Mouse (Mus musculus) MEL (cell line): ENCODE results near the gene Mmgt2.

Experiments
- CTCF ChIP-seq, 3 experiments: IDR thresholded peaks in 2 of 3; conservative IDR thresholded peaks in 1 of 3; 2 replicates each; pipeline ENCODE4 v1.5.1; 2011 to 2012; ENCODE audit warnings: low read length in 3 of 3, low read depth in 2 of 3, mild to moderate bottlenecking in 2 of 3, improper control_type of control experiment in 1 of 3, inconsistent platforms in 1 of 3, mixed read lengths in 1 of 3, moderate library complexity in 1 of 3; ENCODE audit not compliant: control insufficient read depth in 1 of 3, insufficient read depth in 1 of 3, poor library complexity in 1 of 3, severe bottlenecking in 1 of 3
- HCFC1 ChIP-seq: IDR thresholded peaks from 2 replicates; pipeline ENCODE4 v1.6.1; 2012; ENCODE audit warnings: low read depth, mild to moderate bottlenecking, inconsistent platforms, low read length, improper control_type of control experiment, moderate library complexity
- MAFK ChIP-seq: IDR thresholded peaks from 2 replicates; pipeline ENCODE4 v1.6.1; 2011; ENCODE audit warnings: low read depth, mild to moderate bottlenecking, low read length, improper control_type of control experiment, borderline replicate concordance
- POLR2A ChIP-seq, 2 experiments: IDR thresholded peaks; 2 replicates each; pipeline ENCODE4 v1.6.1; 2011 to 2012; ENCODE audit warnings: low read length in 2 of 2, mild to moderate bottlenecking in 2 of 2, control low read depth in 1 of 2, improper control_type of control experiment in 1 of 2, low read depth in 1 of 2, moderate library complexity in 1 of 2; ENCODE audit not compliant: control insufficient read depth in 1 of 2, insufficient read depth in 1 of 2, poor library complexity in 1 of 2

DNA sequence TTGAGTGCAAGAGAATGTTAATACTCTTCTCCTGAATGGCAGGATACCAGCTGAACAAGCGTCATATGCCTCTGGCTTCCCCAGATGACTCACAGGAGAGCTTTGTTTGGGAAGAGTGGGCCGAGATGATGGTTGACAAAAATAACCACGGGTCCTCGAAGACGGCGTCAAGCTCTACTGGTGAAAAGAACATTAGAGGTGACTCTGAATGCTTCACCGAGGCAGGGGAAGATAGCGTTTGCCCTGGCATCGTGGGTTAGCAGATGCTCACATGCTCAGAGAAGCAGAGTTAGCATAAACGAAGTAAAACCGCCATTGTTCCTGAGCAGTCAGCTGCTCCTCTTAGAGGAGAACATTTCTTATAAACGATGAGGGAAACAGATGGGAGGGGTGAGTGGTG is 21.0 kb downstream of the Mmgt2 start:
- TF ChIP-seq CTCF (IDR thresholded peaks at IDR 0.05 in 2 of 3, conservative IDR thresholded peaks at IDR 0.05 in 1 of 3; ENCODE audit: control insufficient read depth in 1 of 3, insufficient read depth in 1 of 3, low read depth in 2 of 3, low read length in 3 of 3, poor library complexity in 1 of 3, severe bottlenecking in 1 of 3) (no peak), MAFK (no peak), POLR2A (IDR thresholded peaks at IDR 0.05; ENCODE audit: control insufficient read depth in 1 of 2, insufficient read depth in 1 of 2, low read depth in 1 of 2, low read length in 2 of 2, poor library complexity in 1 of 2) (no peak), HCFC1 (no peak)
